Mouse (Mus musculus): ENCODE results near the gene Vmn1r197. TPM values are rescaled to one million over a fixed set of nuclear protein-coding genes. Genes with fewer than 3 reads are reported as not detected.
"Not testable (repeated sequence)": the region's sequence is repeated elsewhere in the genome, so short reads cannot be mapped to it uniquely, and the experiment has no call there.

Gene Vmn1r197
- not detected in 2 replicates for polyA plus RNA-seq (2012; rRNA removed)

- no peak for DNase-seq (ENCODE audit: low read depth)
These were observed at the start of gene Vmn1r197 for GRCm38 (mm10) chr13:22324289-22324688. Gene Vmn1r197 (plus strand): TSS chr13:22324589.

GRCm38 (mm10) chr13:22284578-22284977, 39.8 kb upstream of the Vmn1r197 start:
- DNase-seq (ENCODE audit: low read depth) = no peak

- DNase-seq (ENCODE audit: low read depth) = no peak
These were observed 34.8 kb upstream of the Vmn1r197 start, which contains the start of gene Vmn1r196 for GRCm38 (mm10) chr13:22289620-22290019. Gene Vmn1r196 (plus strand): TSS chr13:22289920.

GRCm38 (mm10) chr13:22308075-22308474, 16.3 kb upstream of the Vmn1r197 start:
- not testable (repeated sequence) for DNase-seq (ENCODE audit: low read depth)

GRCm38 (mm10) chr13:22315361-22315760, 9.0 kb upstream of the Vmn1r197 start:
- no peak for DNase-seq (ENCODE audit: low read depth)

GRCm38 (mm10) chr13:22317366-22317765, 7.0 kb upstream of the Vmn1r197 start:
- DNase-seq (ENCODE audit: low read depth) = peak; percentile 44

GRCm38 (mm10) chr13:22320091-22320490, 4.3 kb upstream of the Vmn1r197 start:
- no peak for DNase-seq (ENCODE audit: low read depth)

- no peak for DNase-seq (ENCODE audit: low read depth)
These were observed 8.9 kb downstream of the Vmn1r197 start for GRCm38 (mm10) chr13:22333269-22333668.

- DNase-seq (ENCODE audit: low read depth) = no peak
These were observed 11.2 kb downstream of the Vmn1r197 start for GRCm38 (mm10) chr13:22335565-22335964.

- no peak for DNase-seq (ENCODE audit: low read depth)
These were observed 25.7 kb downstream of the Vmn1r197 start, which contains the start of gene Vmn1r198 for GRCm38 (mm10) chr13:22350064-22350463. Gene Vmn1r198 (plus strand): TSS chr13:22350364.

- DNase-seq (ENCODE audit: low read depth) = no peak
These were observed 26.4 kb downstream of the Vmn1r197 start for GRCm38 (mm10) chr13:22350813-22351212.

GRCm38 (mm10) chr13:22379518-22379917, 55.1 kb downstream of the Vmn1r197 start, which contains the start of gene Vmn1r199:
Gene Vmn1r199 (plus strand): TSS chr13:22379818.
- no peak for DNase-seq (ENCODE audit: low read depth)

- DNase-seq (ENCODE audit: low read depth) = not testable (repeated sequence)
These were observed 56.7 kb downstream of the Vmn1r197 start for GRCm38 (mm10) chr13:22381128-22381527.

Other genes with a start within 250 kb of the Vmn1r197 start
- not detected in 2 replicates for gene Vmn1r188, start 240.1 kb upstream of the Vmn1r197 start, polyA plus RNA-seq (2012; rRNA removed)
- gene Vmn1r189, start 218.8 kb upstream of the Vmn1r197 start, polyA plus RNA-seq (2012; rRNA removed) = not detected in 2 replicates
- not detected in 2 replicates for gene Vmn1r191, start 140.6 kb upstream of the Vmn1r197 start, polyA plus RNA-seq (2012; rRNA removed)
- not detected in 2 replicates for gene Vmn1r192, start 133.4 kb upstream of the Vmn1r197 start, polyA plus RNA-seq (2012; rRNA removed)
- gene Vmn1r193, start 101.4 kb upstream of the Vmn1r197 start, polyA plus RNA-seq (2012; rRNA removed) = not detected in 2 replicates
- not detected in 2 replicates for gene Vmn1r194, start 80.4 kb upstream of the Vmn1r197 start, polyA plus RNA-seq (2012; rRNA removed)
- not detected in 2 replicates for gene Vmn1r195, start 54.1 kb upstream of the Vmn1r197 start, polyA plus RNA-seq (2012; rRNA removed)
- gene Vmn1r196, start 34.7 kb upstream of the Vmn1r197 start, polyA plus RNA-seq (2012; rRNA removed) = not detected in 2 replicates
- not detected in 2 replicates for gene Vmn1r198, start 25.8 kb downstream of the Vmn1r197 start, polyA plus RNA-seq (2012; rRNA removed)
- not detected in 2 replicates for gene Vmn1r199, start 55.2 kb downstream of the Vmn1r197 start, polyA plus RNA-seq (2012; rRNA removed)
- not detected in 2 replicates for gene Vmn1r200, start 65.8 kb downstream of the Vmn1r197 start, polyA plus RNA-seq (2012; rRNA removed)
- gene Vmn1r201, start 147.3 kb downstream of the Vmn1r197 start, polyA plus RNA-seq (2012; rRNA removed) = not detected in 2 replicates
- gene Vmn1r202, start 180.8 kb downstream of the Vmn1r197 start, polyA plus RNA-seq (2012; rRNA removed) = 0.03 TPM in 1 of 2 replicates, not detected in the other
- gene Vmn1r203, start 193.5 kb downstream of the Vmn1r197 start, polyA plus RNA-seq (2012; rRNA removed) = not detected in 2 replicates
- not detected in 2 replicates for gene Vmn1r204, start 228.6 kb downstream of the Vmn1r197 start, polyA plus RNA-seq (2012; rRNA removed)

All from gonadal fat pad, adult 2 months (tissue).